Mouse (Mus musculus): ENCODE data around the gene Boll.

Boll gene

DNA sequence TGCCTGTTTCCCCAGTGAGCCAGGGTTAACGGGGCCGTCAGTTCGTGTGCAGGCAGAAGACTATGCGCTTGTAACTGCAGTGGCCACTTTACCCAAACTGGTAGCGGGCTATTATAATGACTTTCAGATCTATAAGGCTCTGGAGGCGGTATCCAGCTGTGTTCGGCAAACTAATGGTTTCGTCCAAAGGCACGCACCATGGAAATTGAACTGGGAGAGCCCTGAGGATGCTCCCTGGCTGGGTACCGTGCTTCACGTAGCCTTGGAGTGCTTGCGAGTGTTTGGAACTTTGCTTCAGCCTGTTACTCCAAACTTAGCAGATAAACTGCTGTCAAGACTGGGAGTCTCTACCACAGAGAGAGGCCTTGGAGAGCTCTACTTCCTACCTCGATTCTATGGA is 124.8 kb downstream of the Boll start:
- no peak for DNase-seq (ENCODE audit: low spot score)

DNA sequence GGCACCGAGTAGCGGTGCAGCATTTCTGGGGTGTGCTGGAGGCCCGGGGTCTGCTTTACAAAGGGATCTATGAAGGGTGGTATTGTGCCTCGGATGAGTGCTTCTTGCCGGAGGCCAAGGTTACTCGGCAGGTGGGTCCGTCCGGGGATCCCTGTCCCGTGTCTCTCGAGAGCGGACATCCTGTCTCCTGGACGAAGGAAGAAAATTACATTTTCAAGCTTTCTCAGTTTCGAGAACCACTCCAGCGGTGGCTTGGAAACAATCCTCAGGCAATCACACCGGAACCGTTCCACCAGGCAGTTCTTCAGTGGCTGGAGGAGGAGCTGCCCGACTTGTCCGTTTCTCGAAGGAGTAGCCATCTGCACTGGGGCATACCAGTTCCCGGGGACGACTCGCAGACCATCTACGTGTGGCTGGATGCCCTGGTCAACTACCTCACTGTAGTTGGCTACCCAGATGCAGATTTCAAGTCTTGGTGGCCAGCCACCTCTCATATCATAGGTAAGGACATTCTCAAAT is 125.6 kb downstream of the Boll start:
- DNase-seq (ENCODE audit: low spot score), result no peak

DNA sequence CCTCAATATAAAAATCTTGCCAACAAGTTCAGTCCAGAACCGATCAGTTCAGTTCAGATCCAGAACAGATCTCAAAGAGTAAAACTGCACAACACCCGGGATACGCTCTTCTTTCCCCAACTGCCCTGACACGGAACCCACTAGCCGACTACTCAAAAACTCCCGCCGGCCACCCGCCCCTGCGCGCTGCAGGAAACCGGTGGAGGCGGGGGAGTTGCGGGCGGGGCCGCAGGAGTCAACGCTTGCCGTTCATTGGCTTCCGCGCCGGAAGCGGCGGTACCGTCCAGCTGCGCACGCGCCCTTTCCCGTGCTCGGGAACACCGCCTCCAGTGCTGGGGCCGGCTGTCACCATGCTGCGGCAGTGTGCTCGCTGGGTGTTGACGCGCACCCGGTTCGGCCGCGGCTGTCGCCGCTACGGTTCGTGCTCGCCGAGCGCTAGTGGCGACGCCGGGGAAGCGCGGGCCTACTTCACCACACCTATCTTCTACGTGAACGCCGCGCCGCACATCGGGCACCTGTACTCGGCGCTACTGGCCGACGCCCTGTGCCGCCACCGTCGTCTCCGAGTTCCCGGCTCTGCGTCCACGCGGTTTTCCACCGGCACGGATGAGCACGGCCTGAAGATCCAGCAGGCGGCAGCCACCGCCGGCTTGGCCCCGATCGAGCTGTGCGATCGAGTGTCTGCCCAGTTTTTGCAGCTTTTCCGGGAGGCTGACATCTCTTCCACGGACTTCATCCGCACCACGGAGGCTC is 126.2 kb downstream of the Boll start, which contains the start of gene Mars2:
TSS of gene Mars2 (plus strand) at position 288 of the 753 bp plus-strand sequence.
- peak; percentile 91 for DNase-seq (ENCODE audit: low spot score)

DNA sequence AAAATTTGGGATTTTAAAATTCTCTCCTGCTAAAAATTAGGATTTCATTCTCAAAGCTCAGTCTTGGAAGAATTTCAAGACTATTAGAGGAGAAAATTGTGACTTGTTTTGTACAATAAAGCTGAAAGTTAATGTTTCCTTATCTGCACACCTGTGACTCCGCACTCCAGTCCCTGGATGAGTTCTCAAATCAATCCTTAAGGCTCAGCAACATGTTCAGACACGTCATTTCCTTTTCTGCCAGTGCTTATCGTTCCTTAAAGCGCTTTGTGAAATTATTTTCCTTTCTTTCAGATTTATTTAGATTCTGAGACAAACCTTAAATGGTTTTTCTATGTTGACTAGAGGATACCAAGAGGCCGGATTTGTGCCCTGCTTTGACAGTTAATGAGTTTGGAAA is 126.8 kb downstream of the Boll start:
- DNase-seq (ENCODE audit: low spot score), result no peak

DNA sequence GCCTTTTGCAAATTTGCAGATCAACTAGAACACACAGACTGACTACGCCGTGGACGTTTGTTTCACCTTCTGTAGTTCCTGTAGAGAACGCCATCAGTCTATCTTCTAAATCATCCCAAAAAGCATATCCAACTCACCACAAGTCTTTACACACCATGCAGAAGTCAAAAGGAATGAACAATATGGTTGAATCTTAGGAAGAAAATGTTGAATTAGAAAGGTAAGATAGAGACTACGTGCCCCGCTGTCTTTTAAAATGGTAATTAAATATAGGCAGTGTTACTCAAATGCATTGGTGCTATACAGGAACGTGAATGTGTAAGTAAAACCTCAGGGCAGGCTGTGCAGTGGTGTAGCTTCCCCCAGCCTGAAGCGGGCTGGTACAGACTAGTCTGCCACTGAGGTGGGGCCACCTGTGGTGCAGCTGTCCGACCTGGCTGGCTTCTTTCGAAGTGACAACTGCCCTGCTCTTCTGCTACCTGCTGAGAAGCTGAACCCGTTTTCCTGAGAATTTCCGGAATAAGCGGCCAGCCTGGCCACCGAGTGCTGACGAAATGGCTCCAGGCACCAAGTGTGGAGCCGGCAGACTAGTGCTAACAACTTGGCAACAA is 128.3 kb downstream of the Boll start:
- DNase-seq (ENCODE audit: low spot score), result no peak

DNA sequence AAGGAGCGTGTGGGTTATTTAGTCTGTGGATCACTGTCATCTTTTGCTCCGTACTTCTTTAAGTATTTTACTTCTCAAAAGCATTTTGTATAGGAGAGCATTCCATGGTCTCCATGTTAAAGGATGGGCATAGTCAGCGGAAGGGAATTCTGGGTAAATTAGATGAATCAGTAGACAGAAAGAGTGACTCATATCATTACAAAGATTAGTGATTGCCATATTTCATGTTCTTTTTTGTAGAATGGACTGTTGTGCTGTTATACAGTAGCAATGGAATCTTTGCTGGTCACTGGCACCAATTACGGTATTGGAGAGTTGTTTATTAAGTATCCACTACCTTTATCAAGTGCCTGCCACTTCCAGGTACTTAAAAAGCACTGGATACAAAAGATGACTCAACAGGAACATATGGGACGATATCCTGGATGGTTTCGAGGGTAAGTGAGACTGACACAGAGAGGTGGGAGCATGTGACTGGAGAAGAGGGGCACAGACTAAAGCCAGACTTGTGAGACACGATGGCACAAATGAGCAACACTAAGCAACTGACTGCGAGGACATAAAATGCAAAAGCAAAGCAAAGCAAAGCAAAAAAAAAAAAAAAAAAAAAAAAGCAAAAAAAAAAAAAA is 134.9 kb downstream of the Boll start:
- no peak for DNase-seq (ENCODE audit: low spot score)

DNA sequence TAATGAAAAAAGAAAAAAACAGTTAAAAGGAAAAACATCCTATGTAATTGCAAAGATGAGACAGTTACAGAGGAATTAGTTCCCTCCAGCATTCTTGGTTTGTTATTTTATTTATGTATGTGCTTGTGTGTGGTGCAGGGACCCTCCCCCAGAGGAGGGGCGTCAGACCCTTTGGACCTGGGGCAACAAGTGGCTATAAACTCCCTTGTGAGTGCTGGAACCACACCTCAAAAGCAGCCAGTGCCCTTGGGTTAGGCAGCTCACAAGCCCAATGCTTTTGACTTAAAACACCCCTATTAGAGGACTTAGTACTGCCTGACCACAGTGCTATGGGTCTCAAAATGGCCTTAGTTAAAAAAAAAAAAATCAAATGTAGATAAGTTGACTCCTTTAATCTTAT is 135.9 kb downstream of the Boll start:
- DNase-seq (ENCODE audit: low spot score), result no peak

DNA sequence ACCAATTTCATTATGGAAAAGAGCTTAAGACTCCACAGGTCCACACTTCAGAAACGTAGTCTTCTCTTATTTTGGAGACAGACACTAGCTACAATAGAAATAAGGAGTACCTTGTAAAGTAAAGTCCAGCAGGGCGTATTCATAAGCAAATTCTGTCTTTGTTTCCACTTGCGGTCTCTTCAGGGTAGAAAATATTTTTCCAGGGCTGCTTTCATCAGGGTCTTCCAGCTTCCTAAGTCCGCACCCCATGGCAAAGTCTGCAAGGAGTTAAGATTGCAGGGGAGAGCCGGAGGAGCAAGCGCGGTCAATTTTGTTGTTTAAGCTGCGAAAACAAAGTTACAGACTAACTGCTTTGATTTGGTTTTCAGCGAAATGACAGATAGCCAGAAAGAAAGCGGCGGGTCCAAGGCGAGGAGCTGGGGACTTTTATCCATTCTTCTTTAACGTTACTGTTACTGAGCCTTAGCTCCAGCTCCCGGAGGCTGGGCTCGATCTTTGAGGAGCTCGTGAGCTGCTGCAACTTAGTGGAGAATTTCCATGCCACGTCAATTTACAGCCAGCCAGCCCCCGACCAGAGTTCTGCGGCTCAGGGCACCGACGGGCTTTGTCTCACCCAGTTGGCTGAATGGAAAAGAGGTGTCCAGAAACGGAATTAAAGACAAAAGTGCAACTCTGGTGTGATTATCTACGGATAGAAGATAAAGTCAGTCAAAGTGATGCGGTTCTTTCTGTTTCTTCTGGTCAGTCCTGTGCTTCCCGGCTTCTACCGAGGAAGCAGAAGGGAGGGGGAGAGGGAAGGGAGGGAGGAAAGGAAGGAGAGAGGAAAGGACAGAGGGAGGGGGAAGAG is 137.0 kb downstream of the Boll start, which contains the start of gene Rftn2:
TSS of gene Rftn2 (minus strand) at position 772 of the 847 bp plus-strand sequence.
- DNase-seq (ENCODE audit: low spot score), result no peak

DNA sequence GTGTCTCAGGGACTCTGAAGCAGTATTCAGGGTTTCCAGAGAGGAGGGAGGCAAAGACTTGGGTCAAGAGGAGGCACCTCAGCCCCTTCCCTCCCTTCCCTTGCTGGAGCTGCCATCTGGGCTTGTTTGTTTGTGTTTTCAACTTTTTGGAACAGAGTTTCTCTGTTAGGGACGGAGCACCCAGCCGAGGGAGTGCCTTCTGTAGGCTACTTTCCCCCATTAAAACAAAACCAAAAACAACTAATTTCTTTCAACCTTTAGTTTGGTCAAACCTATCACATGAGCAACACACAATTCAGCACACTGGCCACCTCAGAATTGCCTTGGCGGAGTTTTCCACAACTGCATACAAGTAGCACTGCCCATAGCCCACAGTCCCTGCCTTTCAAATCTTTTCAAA is 137.9 kb downstream of the Boll start:
- DNase-seq (ENCODE audit: low spot score), result no peak

DNA sequence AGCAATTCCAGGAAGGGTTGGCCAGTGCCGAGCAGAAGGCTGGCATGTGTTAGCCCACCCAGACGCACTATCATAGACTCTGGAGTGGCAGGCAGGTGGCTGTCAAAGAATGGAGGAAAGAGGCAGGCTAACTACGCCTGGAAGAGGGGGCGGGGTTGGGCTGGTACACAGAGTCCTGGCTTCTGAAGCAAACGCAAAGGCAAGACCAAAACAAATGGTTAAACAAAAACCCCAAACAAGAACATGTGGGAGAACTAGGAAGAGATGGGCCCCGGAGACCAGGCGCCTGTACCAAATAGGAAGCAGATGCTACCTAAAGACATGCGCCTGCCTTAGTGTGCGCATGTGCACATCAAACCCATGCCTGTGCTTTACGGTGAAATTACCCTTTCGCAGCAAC is 139.2 kb downstream of the Boll start:
- DNase-seq (ENCODE audit: low spot score), result no peak

DNA sequence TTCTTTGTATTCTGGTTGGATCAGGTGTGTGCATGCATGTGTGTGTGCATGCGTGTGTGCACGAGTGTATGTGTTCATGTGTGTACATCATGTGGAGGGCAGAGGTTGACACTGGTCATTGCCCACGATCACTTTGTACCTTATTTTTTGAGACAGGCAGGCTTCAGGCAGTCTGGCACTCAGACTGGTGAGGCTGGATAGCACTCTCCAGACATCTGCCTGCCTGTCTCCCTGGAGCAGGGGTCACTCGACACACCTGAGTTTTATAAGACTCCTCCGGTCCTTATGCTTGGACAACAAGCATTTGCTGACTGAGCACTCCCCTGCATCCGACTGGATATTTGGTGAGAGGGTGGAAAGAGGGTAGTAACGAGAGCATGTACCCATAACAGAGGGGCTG is 140.2 kb downstream of the Boll start:
- no peak for DNase-seq (ENCODE audit: low spot score)

DNA sequence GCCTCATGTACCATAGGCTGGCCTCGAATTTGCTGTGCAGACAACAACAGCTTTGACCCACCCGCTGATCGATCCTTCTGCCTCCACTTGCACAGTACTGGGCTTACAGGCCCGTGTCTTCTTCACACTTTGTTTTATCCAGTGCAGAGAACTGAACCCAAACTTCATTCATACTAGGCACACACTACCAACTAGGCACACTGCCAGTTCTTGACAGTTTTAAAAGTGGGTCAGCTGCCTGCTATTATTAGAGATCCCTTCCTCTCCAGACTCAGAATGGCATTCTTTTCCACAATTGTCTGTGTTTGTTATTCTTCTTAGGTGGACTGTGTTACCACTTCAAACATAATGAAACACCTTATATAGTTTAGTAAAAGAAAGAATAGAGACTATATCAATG is 141.9 kb downstream of the Boll start:
- no peak for DNase-seq (ENCODE audit: low spot score)

DNA sequence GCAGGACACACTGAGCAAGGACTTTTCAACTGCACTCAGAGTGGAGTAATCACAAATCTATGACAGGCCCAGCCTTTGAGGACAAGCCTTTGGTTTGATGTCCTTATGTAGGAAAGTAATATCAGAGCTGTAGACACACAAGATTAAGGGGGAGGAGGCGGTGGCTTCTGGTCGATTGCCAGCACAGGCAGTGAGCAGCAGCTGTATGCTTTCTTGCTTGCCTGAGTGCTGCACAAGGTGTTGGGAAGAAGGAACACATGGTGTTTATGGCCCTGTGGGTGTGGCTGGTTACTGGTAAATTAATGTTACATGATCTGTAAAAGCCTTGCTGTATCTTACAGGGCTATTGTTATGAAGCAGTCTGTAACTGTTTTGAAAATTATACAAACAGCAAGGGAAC is 146.1 kb downstream of the Boll start:
- DNase-seq (ENCODE audit: low spot score), result no peak

DNA sequence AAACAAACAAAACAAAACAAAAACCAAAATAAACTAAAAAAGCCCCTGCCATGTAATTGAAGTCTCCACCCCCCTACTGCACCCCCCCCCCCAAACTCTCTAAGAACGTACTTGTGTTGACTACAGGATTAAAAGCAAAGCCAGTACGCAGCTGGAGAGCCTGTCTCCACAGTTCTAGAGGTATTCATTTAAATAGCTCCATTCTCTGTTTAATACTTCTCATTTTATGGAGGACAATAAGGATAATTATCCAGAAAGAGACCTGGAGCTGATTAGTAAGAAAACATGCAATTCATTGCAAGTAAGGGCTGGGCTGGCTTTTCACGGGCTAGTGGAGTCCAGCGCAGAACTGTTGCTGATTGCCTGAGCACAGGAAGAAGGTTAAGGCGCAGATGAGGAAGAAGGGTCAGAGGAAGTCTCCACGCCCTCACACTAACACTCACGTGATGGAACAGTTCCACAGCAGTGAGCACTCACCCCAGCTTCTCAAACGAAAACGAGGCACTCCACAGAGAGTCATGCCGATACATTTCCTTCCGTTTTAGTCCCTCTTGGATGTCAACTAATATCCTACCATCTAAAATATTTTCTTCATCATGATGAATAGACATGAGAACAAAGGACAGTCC is 148.0 kb downstream of the Boll start:
- no peak for DNase-seq (ENCODE audit: low spot score)

DNA sequence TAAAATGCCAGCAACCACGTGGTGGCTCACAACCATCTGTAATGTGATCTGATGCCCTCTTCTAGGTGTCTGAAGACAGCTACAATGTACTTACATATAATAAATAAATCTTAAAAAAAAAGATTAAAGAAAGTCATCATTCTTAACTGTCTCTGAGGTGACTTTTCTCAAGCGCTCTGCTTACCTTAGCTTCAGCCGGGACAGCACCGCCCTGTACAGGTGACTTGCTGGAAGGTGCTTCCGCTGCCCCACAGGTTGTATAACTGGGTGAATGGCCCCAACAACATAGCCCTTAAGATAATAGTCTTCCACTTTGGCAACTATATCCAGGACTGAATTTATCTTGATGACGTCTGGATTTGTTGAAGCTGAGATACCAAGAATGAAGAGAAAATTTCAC is 149.3 kb downstream of the Boll start:
- DNase-seq (ENCODE audit: low spot score), result no peak

DNA sequence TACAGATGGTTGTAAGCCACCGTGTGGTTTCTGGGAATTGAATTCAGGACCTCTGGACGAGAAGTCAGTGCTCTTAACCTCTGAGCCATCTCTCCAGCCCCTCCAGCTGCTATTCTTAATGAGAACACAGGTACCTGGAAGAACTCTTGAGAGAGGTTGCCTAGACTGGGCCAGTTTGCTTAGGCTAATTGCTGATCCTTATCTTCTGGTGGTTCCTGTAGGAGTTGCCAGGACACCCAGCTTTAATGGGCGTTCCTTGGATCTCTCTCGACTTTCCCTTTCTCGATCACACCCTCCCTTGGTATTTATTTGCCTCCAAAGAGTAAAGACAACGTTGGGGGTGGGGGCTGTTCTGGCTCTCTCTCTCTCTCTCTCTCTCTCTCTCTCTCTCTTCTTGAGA is 149.8 kb downstream of the Boll start:
- no peak for DNase-seq (ENCODE audit: low spot score)

DNA sequence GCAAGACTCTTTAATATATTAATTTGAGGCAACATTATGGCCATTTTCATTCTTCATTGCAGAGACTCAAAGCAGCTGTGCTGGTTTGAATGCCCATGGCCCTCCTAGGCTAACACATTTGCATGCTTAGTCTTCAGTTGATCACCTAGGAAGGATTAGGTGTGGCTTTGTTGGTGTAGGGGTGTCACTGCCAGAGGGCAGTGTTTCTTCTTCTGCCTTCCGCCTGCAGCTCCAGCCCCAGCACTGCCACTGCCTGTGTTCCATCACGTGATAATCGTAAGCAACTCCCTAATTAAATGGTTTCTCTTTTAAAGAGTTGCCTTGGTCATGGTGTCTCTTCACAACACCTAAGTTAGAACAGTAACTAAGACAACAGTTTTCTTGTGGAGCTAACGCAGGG is 150.5 kb downstream of the Boll start:
- no peak for DNase-seq (ENCODE audit: low spot score)

DNA sequence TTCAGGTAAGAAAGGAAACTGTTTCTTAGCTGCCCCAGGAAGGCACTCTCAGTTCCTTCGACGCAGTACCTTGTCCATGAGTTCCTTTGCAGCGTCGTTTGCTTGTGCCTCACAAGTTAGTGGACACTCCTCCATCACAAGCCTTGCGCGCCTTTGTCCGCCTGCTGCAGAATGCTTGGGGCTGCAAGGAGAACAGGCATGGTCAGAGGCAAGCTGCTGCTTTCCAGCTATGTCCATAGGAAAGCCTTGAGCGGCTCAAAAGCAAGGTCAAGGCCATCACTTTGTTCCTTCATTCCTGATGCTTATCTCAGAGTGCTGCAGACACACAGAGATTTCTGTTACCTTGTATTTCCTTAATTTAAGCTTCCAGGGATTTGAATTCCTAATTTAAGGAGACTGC is 152.2 kb downstream of the Boll start:
- peak; percentile 34 for DNase-seq (ENCODE audit: low spot score)

DNA sequence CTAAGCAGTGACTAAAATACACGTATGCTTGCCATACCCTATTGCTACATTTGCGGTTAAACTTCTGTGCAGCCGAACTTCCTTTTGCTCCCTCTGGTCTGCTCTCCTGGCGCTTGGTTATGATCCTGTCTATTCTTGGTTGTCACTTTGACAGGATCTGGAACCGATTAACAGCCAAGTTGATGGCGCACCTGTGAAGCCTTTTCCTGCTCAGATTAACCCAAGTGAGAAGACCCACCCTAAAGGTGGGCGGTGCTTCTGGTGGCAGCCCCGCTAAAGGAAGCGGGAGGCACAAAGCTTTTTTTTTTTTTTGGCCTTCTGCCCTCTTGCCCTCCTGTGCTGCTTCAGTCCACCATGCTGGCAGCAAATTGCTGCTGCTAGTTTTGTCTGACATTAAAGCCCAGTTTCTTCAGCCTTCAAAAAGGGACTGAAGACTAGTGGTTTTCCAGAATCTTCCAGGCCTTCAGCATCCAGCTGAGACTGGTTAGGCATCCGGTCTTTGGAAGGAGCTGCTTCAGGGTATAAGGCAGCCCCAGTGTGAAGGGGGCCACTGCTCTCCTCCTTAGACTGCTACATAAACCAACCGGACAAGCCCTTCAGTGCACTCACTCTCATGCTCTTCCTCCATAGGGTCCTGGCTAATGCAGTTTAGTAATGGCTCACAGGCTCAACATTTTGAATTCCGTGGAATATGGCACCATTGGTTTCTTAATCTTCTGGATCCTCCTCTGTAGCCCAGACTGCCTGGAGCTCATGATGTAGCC is 152.9 kb downstream of the Boll start:
- DNase-seq (ENCODE audit: low spot score), result no peak

DNA sequence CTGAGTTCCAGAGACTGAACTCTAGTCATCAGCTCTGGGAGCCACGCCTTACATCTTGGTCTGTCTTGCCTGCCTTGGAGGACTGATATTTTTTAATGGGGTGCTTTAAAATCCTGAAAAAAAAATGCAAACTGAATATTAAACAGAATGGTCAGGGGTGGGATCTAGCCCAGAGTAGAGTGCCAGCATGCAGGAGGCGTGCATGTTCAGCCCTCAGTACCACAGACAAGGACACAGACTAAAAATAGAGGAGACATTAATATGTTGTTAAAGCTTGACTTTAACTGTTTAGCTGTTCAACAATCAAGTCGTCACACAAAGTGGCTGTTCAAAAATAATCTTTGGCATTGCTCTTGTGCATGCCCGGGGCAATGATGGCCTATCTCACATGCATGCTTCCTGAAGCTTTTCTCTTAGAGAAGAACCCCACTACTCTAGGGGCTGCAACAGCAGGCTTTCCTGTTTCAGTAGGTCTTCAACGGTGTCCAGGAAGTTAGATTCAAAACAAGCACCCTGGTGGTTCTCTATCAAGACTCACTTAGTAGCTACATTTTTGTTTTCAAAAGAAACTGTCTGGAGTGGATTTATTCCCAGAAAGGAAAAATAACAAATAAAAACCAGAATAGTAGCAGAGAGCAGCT is 154.6 kb downstream of the Boll start:
- no peak for DNase-seq (ENCODE audit: low spot score)
